Mouse (Mus musculus): Measurements from ENCODE around the gene Fuom. TPM values are rescaled to one million over a fixed set of nuclear protein-coding genes. Genes with fewer than 3 reads are reported as not detected.

Fuom gene
- 114 and 131 TPM in 2 replicates for polyA plus RNA-seq (2021; fragmentation: Nextera tagmentation)
- long read RNA-seq, experiment 1, transcript Fuom-203 (4 exons, 872 nt) = minor isoform, 5 of 39 reads
- long read RNA-seq, experiment 1, transcript Fuom-213 (3 exons, 408 nt) = major isoform, 9 of 39 reads
- long read RNA-seq, experiment 1, partial matches to known transcripts = 4 of 39 reads
- long read RNA-seq, experiment 1, other reads (novel, unspliced or antisense) = 12 of 39 reads
- long read RNA-seq, experiment 2, transcript Fuom-212 (6 exons, 1,685 nt) = minor isoform, 6 of 69 reads
- long read RNA-seq, experiment 2, transcript Fuom-201 (6 exons, 685 nt) = major isoform, 36 of 69 reads
- long read RNA-seq, experiment 2, partial matches to known transcripts = 5 of 69 reads
- long read RNA-seq, experiment 2, other reads (novel, unspliced or antisense) = 17 of 69 reads

DNA sequence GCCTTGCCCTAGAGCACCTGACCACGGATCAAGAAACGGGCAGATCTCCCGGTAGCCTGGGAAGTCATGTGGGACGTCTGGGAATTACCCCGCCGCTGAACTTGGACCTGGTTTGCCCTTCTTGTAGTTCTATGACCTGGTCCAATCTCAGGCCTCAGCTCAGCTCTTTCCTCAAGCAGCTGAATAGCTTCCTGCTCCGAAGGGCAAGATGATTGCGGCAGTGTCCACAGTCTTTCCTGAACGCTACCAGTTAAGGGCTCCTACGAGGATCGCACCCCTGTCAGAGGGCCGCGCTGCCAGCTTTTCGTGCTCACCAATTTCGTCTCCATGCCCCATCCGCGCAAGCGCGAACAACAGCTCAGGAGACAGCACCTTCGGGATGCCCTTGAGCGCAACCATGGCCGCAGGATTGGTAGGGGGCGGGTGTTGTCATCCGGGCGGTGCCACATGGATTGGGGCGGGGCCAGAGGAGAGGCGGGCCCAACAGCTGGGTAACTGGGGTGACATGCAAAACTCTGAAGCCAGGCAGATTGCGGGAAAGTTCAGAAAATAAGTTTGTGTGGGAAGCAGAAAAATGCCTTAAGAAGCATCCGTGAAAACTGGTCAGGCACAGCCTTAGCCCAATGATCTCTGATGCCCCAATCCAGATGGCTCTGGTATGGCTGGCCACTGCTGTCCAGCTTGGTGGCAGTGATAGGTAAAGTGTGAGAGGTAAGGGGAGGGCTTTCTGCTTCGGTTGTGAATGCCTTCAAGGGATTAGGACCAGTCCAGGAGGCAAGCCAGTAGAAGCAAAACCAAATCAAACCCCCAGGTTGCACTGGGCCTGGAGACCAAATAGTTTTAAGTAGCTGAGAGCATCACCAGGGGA, at the start of gene Fuom:
Gene Fuom (minus strand): TSS at position 449 of the 868 bp plus-strand sequence.

DNA sequence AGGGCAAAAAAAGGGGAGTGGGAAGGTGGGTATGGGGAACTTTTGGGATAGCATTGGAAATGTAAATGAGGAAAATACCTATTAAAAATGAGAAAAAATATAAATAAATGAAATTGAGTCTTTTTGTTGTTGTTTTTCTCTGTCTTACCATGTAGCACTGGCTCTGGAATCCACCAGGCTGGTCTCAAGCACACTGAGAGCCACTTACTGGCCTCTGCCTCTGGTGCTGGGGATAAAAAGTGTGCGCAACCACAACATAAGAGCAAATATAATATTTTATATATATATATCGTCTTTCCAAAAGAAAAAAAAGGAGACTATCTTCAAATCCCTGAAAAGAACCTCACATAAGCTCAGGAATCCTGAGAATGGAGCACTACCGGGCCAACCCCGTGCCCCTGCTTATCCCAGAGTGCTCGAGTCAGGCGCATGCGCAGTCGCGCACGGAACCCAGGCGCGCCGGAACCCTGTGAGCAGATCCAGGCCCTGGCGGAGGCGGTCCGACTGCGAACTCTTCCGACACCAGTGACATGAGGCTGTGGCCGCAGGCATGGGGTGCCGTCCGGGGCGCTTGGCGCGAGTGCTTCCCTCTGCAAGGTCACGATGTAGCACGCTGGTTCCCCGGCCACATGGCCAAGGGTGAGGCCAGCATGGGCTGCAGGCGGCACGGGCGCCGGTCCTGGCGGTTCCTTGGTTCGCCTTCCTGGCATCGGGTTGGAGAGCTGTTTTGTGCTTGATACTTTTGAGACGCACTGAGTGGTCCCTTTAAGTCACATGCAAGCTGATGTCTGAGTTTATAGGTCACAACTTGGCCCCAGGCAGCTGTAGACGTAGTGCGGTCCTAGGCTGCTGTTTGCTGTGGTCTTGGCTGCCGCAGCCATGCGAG, 35.1 kb upstream of the Fuom start, which contains the start of gene Mtg1:
Gene Mtg1 (plus strand): TSS at position 430 of the 886 bp plus-strand sequence.

DNA sequence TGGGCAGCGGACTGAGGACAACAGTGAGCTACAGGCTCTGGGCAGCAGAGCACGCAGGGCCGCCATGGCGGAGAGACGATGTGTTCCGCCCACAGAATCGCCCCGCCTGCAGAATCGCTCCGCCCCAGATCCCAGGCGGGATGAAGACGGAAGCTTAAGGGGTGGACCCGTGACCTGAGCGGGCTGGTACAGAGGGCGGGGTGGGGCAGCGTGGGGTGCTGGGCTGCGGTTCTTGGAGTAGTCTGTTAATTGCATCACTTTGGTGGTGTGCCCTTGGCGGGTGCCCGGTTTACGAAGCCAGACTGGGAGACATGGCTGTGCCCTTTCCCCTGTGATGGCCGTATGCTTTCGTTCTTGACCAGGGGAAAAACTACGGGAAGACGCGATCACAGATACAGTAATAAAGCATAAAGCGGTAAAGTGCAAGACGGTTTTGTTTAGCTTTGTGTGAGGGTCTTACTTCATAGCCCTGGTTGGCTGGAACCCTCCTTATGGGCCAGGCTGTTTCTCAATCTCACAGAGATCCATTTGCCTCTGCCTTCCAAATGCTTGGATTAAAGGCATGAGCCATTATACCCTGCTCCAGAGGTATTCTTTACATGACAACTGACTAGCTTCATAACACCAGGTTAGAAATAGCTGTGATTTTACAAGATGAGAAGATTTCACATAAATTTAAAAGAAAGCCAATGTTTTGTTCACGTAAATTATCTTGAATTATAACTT, 14.3 kb upstream of the Fuom start, which contains the start of gene Echs1:
Gene Echs1 (minus strand): TSS at position 148 of the 726 bp plus-strand sequence.

GRCm38 (mm10) chr7:140115583-140116328, 13.5 kb upstream of the Fuom start, which contains the start of gene Paox:
Gene Paox, plus strand, starts transcription at chr7:140115799.

DNA sequence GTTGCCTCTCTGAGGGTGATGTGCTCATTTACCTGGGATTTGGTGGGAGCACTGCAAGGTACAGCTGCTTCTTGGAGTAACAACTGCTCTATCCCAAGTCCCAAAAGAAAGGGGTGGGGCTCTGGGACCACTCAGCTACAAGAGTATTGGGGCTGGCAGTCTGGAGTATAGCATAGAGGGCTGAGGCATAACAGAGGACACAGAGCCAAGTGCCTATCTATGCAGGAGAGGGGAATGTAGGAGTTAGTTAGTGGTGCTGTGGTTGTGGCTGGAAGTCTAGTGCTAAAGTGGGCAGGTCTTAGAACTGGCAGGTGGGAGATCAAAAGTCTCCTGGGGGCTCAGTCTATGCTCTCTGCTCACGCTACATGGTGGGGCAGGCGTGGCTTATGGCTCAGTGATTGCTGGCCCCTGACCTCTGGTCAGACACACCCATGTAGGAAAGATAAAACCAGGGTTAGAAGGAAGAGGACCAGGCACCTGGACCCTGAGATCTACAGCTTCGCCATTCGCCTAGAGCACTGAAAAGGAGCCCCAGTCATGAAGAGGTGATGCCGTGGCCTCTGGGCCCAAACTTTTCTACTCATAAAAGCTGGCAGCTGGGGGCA, 9.2 kb downstream of the Fuom start, which contains the start of gene Prap1:
Gene Prap1 (plus strand): TSS at position 472 of the 605 bp plus-strand sequence.

DNA sequence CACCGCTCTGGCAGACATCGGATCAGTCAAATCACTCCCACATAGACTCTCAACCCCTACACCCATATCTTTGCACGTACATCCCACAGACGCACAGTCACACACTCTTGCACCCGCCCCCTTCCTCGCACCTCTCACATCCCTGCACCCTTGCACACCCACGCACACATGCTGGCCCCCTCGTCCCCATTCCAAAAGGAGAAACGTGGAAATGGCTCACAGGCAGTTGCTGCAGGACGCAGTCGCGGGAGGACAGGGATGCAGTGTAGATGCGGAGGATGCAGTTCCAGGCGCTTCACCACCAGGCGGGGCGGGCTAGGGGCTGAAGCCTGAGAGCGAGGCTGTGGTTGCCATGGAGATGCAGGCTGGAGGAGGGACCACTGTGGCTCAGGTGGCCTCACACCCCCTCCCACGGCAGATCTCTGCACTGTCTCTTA, 20.0 kb downstream of the Fuom start, which contains the start of gene Caly:
Gene Caly (minus strand): TSS at position 307 of the 437 bp plus-strand sequence.

DNA sequence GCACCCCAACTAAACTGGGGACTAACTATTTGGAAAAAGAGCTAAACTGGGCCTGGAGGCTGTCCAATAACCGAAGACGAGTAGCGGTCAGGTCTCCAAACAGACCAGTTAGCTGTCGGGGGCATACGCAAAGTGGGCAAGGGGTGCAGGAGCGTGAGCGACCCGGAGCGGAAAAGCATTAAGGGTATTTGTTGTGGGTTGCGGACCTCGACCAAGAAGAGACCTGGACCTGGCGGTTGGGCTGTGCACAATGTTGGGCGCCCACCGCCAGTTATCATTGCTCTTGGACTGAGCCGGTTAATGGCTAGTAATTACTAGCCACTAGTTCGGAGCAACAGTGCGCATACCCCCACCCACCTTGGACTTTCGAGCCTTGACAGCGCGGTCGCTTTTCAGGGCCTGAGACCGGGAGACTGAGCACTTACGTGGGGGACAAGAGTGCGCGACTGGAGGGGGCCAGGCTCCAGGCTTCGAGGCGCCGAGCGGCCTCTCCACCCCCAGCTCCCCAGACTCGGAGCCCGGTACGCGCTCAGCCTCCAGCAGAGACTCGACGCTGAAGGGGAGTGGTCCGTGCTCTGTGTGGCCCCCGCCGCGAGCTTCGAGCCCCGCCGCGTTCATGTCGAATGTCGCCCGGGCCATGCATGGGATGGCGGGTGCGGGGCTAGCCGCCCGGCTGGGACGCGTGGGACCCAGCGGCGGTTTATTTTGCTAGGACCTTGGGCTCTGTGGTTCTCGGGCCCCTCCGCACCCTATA, 53.7 kb downstream of the Fuom start, which contains the start of gene Msx3:
Gene Msx3 (minus strand): TSS at position 729 of the 754 bp plus-strand sequence.

Other genes with a start within 250 kb of the Fuom start
- 14.1 and 22.4 TPM in 2 replicates for gene Kndc1, start 207.7 kb downstream of the Fuom start, polyA plus RNA-seq (2021; fragmentation: Nextera tagmentation)
- gene Utf1, start 158.7 kb downstream of the Fuom start, polyA plus RNA-seq (2021; fragmentation: Nextera tagmentation) = not detected in 2 replicates
- gene 6430531B16Rik, start 123.7 kb downstream of the Fuom start, polyA plus RNA-seq (2021; fragmentation: Nextera tagmentation) = 0.82 and 1.3 TPM in 2 replicates
- 0.46 and 0.47 TPM in 2 replicates for gene Adam8, start 109.9 kb downstream of the Fuom start, polyA plus RNA-seq (2021; fragmentation: Nextera tagmentation)
- 36.5 and 53.0 TPM in 2 replicates for gene Zfp511, start 66.0 kb downstream of the Fuom start, polyA plus RNA-seq (2021; fragmentation: Nextera tagmentation)
- 22.3 and 31.9 TPM in 2 replicates for gene Tubgcp2, start 65.8 kb downstream of the Fuom start, polyA plus RNA-seq (2021; fragmentation: Nextera tagmentation)
- gene Msx3, start 53.4 kb downstream of the Fuom start, polyA plus RNA-seq (2021; fragmentation: Nextera tagmentation) = not detected in 2 replicates
- gene Caly, start 19.9 kb downstream of the Fuom start, polyA plus RNA-seq (2021; fragmentation: Nextera tagmentation) = 444 and 556 TPM in 2 replicates
- not detected in 2 replicates for gene Prap1, start 9.0 kb downstream of the Fuom start, polyA plus RNA-seq (2021; fragmentation: Nextera tagmentation)
- 4.3 and 5.1 TPM in 2 replicates for gene Paox, start 13.4 kb upstream of the Fuom start, polyA plus RNA-seq (2021; fragmentation: Nextera tagmentation)
- 107 and 129 TPM in 2 replicates for gene Echs1, start 14.0 kb upstream of the Fuom start, polyA plus RNA-seq (2021; fragmentation: Nextera tagmentation)
- gene Mtg1, start 35.1 kb upstream of the Fuom start, polyA plus RNA-seq (2021; fragmentation: Nextera tagmentation) = 35.5 and 55.8 TPM in 2 replicates
- gene Sprn, start 52.4 kb upstream of the Fuom start, polyA plus RNA-seq (2021; fragmentation: Nextera tagmentation) = 53.6 and 65.3 TPM in 2 replicates
- not detected in 2 replicates for gene Olfr522, start 62.3 kb upstream of the Fuom start, polyA plus RNA-seq (2021; fragmentation: Nextera tagmentation)
- not detected in 2 replicates for gene Olfr523, start 70.8 kb upstream of the Fuom start, polyA plus RNA-seq (2021; fragmentation: Nextera tagmentation)
- not detected in 2 replicates for gene Olfr524, start 103.5 kb upstream of the Fuom start, polyA plus RNA-seq (2021; fragmentation: Nextera tagmentation)
- not detected in 2 replicates for gene Cd163l1, start 115.8 kb upstream of the Fuom start, polyA plus RNA-seq (2021; fragmentation: Nextera tagmentation)
- gene 5830411N06Rik, start 144.8 kb upstream of the Fuom start, polyA plus RNA-seq (2021; fragmentation: Nextera tagmentation) = not detected in 2 replicates
- gene Olfr525, start 218.4 kb upstream of the Fuom start, polyA plus RNA-seq (2021; fragmentation: Nextera tagmentation) = not detected in 2 replicates
- not detected in 2 replicates for gene Olfr527, start 231.6 kb upstream of the Fuom start, polyA plus RNA-seq (2021; fragmentation: Nextera tagmentation)